Mouse (Mus musculus) lung, postnatal 36 days (tissue): Measurements from ENCODE around the gene Bach2.

Experiments used
- DNase-seq: peaks from one replicate; pipeline ENCODE4 v3.0.0; 2022; ENCODE audit warnings: mixed read lengths

The Bach2 gene

GRCm38 (mm10) chr4:32530921-32531846 is 292.6 kb downstream of the Bach2 start:
- no peak for DNase-seq

GRCm38 (mm10) chr4:32532079-32532478 is 293.5 kb downstream of the Bach2 start:
- no peak for DNase-seq

- no peak for DNase-seq
These were observed 295.1 kb downstream of the Bach2 start for GRCm38 (mm10) chr4:32533735-32534134.

- DNase-seq, result no peak
These were observed 297.0 kb downstream of the Bach2 start for GRCm38 (mm10) chr4:32535626-32536025.

- DNase-seq, result peak; percentile 20
These were observed 298.4 kb downstream of the Bach2 start for GRCm38 (mm10) chr4:32536870-32537508.

- peak; percentile 84 for DNase-seq
These were observed 299.5 kb downstream of the Bach2 start for GRCm38 (mm10) chr4:32538088-32538487.

GRCm38 (mm10) chr4:32538488-32538887 is 299.9 kb downstream of the Bach2 start:
- DNase-seq, result no peak

GRCm38 (mm10) chr4:32538987-32539386 is 300.4 kb downstream of the Bach2 start:
- no peak for DNase-seq

- no peak for DNase-seq
These were observed 306.4 kb downstream of the Bach2 start for GRCm38 (mm10) chr4:32544821-32545545.

GRCm38 (mm10) chr4:32545548-32545947 is 306.9 kb downstream of the Bach2 start:
- DNase-seq, result no peak

- DNase-seq, result no peak
These were observed 310.5 kb downstream of the Bach2 start for GRCm38 (mm10) chr4:32549150-32549549.

GRCm38 (mm10) chr4:32551337-32551736 is 312.7 kb downstream of the Bach2 start:
- DNase-seq, result peak; percentile 74

- DNase-seq, result no peak
These were observed 316.9 kb downstream of the Bach2 start for GRCm38 (mm10) chr4:32555506-32555905.

GRCm38 (mm10) chr4:32560246-32560645 is 321.6 kb downstream of the Bach2 start:
- peak; percentile 48 for DNase-seq

GRCm38 (mm10) chr4:32560724-32561554 is 322.3 kb downstream of the Bach2 start:
- DNase-seq, result no peak

GRCm38 (mm10) chr4:32561555-32562095 is 323.0 kb downstream of the Bach2 start:
- peak; percentile 75 for DNase-seq

- DNase-seq, result no peak
These were observed 323.9 kb downstream of the Bach2 start for GRCm38 (mm10) chr4:32562319-32563115.

GRCm38 (mm10) chr4:32564416-32564815 is 325.8 kb downstream of the Bach2 start:
- DNase-seq, result peak; percentile 30

GRCm38 (mm10) chr4:32564918-32565317 is 326.3 kb downstream of the Bach2 start:
- DNase-seq, result peak; percentile 58

- no peak for DNase-seq
These were observed 330.4 kb downstream of the Bach2 start for GRCm38 (mm10) chr4:32569054-32569453.
